ENCODE assay signal across 22 mouse cellular contexts in genomic region chr2:55263847-55264449, GRCm38 (mm10).
DNase-seq lines count a peak whose midpoint lies in the region; ATAC-seq and TF ChIP-seq lines count a peak whose summit lies in the region.
"Had no signal": no experiment of that assay in that cellular context is flagged by ENCODE, and none has a peak within 500 bp of the region (broad histone marks: within the 10 kb centered on the region; RNA-seq: fewer than 3 reads in every experiment).

No protein-coding gene starts in this region.

- 64% methylated on average over 1 of the region's 2 CpGs for WGBS in hindbrain, embryonic 13.5 days
- WGBS in hindbrain, postnatal 0 days: 86% methylated on average over 1 of the region's 2 CpGs
- WGBS in neural tube, embryonic 11.5 days: 60% methylated on average over 1 of the region's 2 CpGs
- WGBS in neural tube, embryonic 12.5 days: 64% methylated on average over 1 of the region's 2 CpGs

- no peak overlapping the region for H3K9ac ChIP-seq in hindbrain, embryonic 13.5 days
- H3K9ac ChIP-seq in hindbrain, postnatal 0 days (replicated peaks; ENCODE audit: low read length): no peak overlapping the region
- no peak overlapping the region for H3K9ac ChIP-seq in neural tube, embryonic 11.5 days (ENCODE audit: low read length)
- no peak overlapping the region for H3K9ac ChIP-seq in neural tube, embryonic 12.5 days
- H3K9ac ChIP-seq: embryonic facial prominence, embryonic 13.5 days; forebrain, embryonic 12.5 days had no signal

- ATAC-seq in hindbrain, embryonic 13.5 days (ENCODE audit: low FRiP score): peak; percentile 69
- ATAC-seq in hindbrain, postnatal 0 days: no peak
- peak; percentile 64; the same call in 1 of the 2 replicates for ATAC-seq in neural tube, embryonic 11.5 days (ENCODE audit: insufficient read depth, low FRiP score, low TSS enrichment)
- peak; percentile 81 for ATAC-seq in neural tube, embryonic 12.5 days (ENCODE audit: low FRiP score, low read depth)
- ATAC-seq: activated CD4-positive, CD25-positive, alpha-beta regulatory T cell, adult 4 months; forebrain, embryonic 16.5 days; Patski had no signal

- H3K27ac ChIP-seq in hindbrain, embryonic 13.5 days: no peak overlapping the region
- no peak overlapping the region for H3K27ac ChIP-seq in hindbrain, postnatal 0 days
- no peak overlapping the region for H3K27ac ChIP-seq in neural tube, embryonic 11.5 days (ENCODE audit: low read depth, low read length)
- H3K27ac ChIP-seq in neural tube, embryonic 12.5 days: no peak overlapping the region
- H3K27ac ChIP-seq: embryonic facial prominence, embryonic 13.5 days; forebrain, embryonic 12.5 days; heart, embryonic 10.5 days had no signal

- no peaks in the 10 kb centered on the region for H3K9me3 ChIP-seq in hindbrain, embryonic 13.5 days
- no peaks in the 10 kb centered on the region for H3K9me3 ChIP-seq in hindbrain, postnatal 0 days (ENCODE audit: low read length)
- no peaks in the 10 kb centered on the region for H3K9me3 ChIP-seq in neural tube, embryonic 11.5 days (ENCODE audit: control insufficient read depth, low read length)
- no peaks in the 10 kb centered on the region for H3K9me3 ChIP-seq in neural tube, embryonic 12.5 days
- H3K9me3 ChIP-seq: embryonic facial prominence, embryonic 13.5 days; forebrain, embryonic 12.5 days; heart, embryonic 10.5 days had no signal

- no peak overlapping the region for H3K4me2 ChIP-seq in hindbrain, embryonic 13.5 days
- no peak overlapping the region for H3K4me2 ChIP-seq in hindbrain, postnatal 0 days (ENCODE audit: low read depth, low read length)
- H3K4me2 ChIP-seq in neural tube, embryonic 11.5 days (ENCODE audit: low read depth): no peak overlapping the region
- H3K4me2 ChIP-seq in neural tube, embryonic 12.5 days (replicated peaks): no peak overlapping the region
- H3K4me2 ChIP-seq: embryonic facial prominence, embryonic 13.5 days; forebrain, embryonic 12.5 days had no signal

- no peak for TF ChIP-seq CTCF in hindbrain, postnatal 0 days (IDR thresholded peaks at IDR 0.05; ENCODE audit: low read depth)

- DNase-seq in hindbrain, postnatal 0 days (ENCODE audit: low spot score): no peak
- DNase-seq in neural tube, embryonic 11.5 days (ENCODE audit: low spot score): no peak
- no peak for DNase-seq in neural tube, embryonic 10.5 days (ENCODE audit: extremely low spot score, low spot score)
- no peak for DNase-seq in kidney, adult 11 months
- DNase-seq in adrenal gland, postnatal 4 days (ENCODE audit: low spot score in 2 of 2): no peak
- DNase-seq: adrenal gland, postnatal 14 days; cerebellum, adult 11 months; cerebellum, adult 8-10 months; cerebellum, postnatal 14 days; gastrocnemius, postnatal 10 days; heart, adult 18-20 months; heart, postnatal 10 days; heart, postnatal 4 days had no signal

- no peaks in the 10 kb centered on the region for H3K27me3 ChIP-seq in hindbrain, embryonic 13.5 days
- no peaks in the 10 kb centered on the region for H3K27me3 ChIP-seq in hindbrain, postnatal 0 days (ENCODE audit: insufficient read depth, low read length)
- H3K27me3 ChIP-seq in neural tube, embryonic 11.5 days (ENCODE audit: control insufficient read depth, insufficient read depth, low read length): no peaks in the 10 kb centered on the region
- no peaks in the 10 kb centered on the region for H3K27me3 ChIP-seq in neural tube, embryonic 12.5 days (replicated peaks)
- H3K27me3 ChIP-seq: CH12.LX; embryonic facial prominence, embryonic 13.5 days; forebrain, embryonic 12.5 days; Patski had no signal

- H3K4me3 ChIP-seq in hindbrain, embryonic 13.5 days: no peak overlapping the region
- H3K4me3 ChIP-seq in hindbrain, postnatal 0 days (ENCODE audit: low read length): no peak overlapping the region
- no peak overlapping the region for H3K4me3 ChIP-seq in neural tube, embryonic 11.5 days (ENCODE audit: low read depth, low read length)
- no peak overlapping the region for H3K4me3 ChIP-seq in neural tube, embryonic 12.5 days
- H3K4me3 ChIP-seq: embryonic facial prominence, embryonic 13.5 days; forebrain, embryonic 12.5 days; heart, embryonic 10.5 days had no signal

- peaks cover 6% of the 10 kb centered on the region; the same call in 1 of the 2 replicates for H3K4me1 ChIP-seq in hindbrain, embryonic 13.5 days (replicated peaks)
- H3K4me1 ChIP-seq in hindbrain, postnatal 0 days (ENCODE audit: insufficient read depth, low read length): no peaks in the 10 kb centered on the region
- no peaks in the 10 kb centered on the region for H3K4me1 ChIP-seq in neural tube, embryonic 11.5 days (ENCODE audit: control insufficient read depth, insufficient read depth, low read length)
- no peaks in the 10 kb centered on the region for H3K4me1 ChIP-seq in neural tube, embryonic 12.5 days
- H3K4me1 ChIP-seq: embryonic facial prominence, embryonic 13.5 days; forebrain, embryonic 12.5 days; heart, embryonic 10.5 days had no signal

- no peaks in the 10 kb centered on the region for H3K36me3 ChIP-seq in hindbrain, embryonic 13.5 days
- no peaks in the 10 kb centered on the region for H3K36me3 ChIP-seq in hindbrain, postnatal 0 days (ENCODE audit: insufficient read depth, low read length)
- no peaks in the 10 kb centered on the region for H3K36me3 ChIP-seq in neural tube, embryonic 11.5 days (ENCODE audit: control insufficient read depth, insufficient read depth, low read length)
- H3K36me3 ChIP-seq in neural tube, embryonic 12.5 days: no peaks in the 10 kb centered on the region
- H3K36me3 ChIP-seq: embryonic facial prominence, embryonic 13.5 days; forebrain, embryonic 12.5 days; heart, embryonic 10.5 days had no signal
